Mouse (Mus musculus) splenic B cell, adult 2 months (primary cell): ENCODE results near the gene Plgrkt.
A peak's percentile ranks its signal among the peaks of the same experiment; 100 is the strongest.

Experiments
- DNase-seq: peaks from one replicate; pipeline ENCODE4 v3.0.0-alpha.2; 2011; ENCODE audit warnings: low read depth, low spot score
- H3K27me3 ChIP-seq: 2 replicates; pipeline ENCODE4 v1.6.1; 2012; ENCODE audit warnings: mild to moderate bottlenecking, low read length, moderate library complexity, mixed read lengths; ENCODE audit not compliant: control insufficient read depth, poor library complexity, insufficient read depth, severe bottlenecking
- H3K36me3 ChIP-seq: 2 replicates; pipeline ENCODE4 v1.6.1; 2012; ENCODE audit warnings: mild to moderate bottlenecking, low read length, moderate library complexity, mixed read lengths; ENCODE audit not compliant: control insufficient read depth, poor library complexity, insufficient read depth, severe bottlenecking

Gene Plgrkt

GRCm38 (mm10) chr19:29308832-29309231, 58.4 kb downstream of the Plgrkt start:
- peak; percentile 31 for DNase-seq
- Histone ChIP-seq H3K36me3 (peaks cover 9% of the 10 kb centered on the region; the same call in 1 of the 2 replicates), H3K27me3 (no peaks in the 10 kb centered on the region)

- peaks cover 14% of the 10 kb centered on the region for H3K36me3 ChIP-seq
- H3K27me3 ChIP-seq: no peaks in the 10 kb centered on the region
- DNase-seq: no peak
These were observed 65.1 kb downstream of the Plgrkt start for GRCm38 (mm10) chr19:29302119-29302518.

- no peak for DNase-seq
- Histone ChIP-seq H3K27me3 (no peaks in the 10 kb centered on the region), H3K36me3 (peaks cover 15% of the 10 kb centered on the region)
These were observed 66.3 kb downstream of the Plgrkt start for GRCm38 (mm10) chr19:29300919-29301318.
